Mouse (Mus musculus) layer of hippocampus, postnatal 14 days (tissue): ENCODE data around the gene 3110009E18Rik. TPM values are rescaled to one million over a fixed set of nuclear protein-coding genes. Genes with fewer than 3 reads are reported as not detected.
A peak's percentile ranks its signal among the peaks of the same experiment; 100 is the strongest.

Experiments
- DNase-seq, 2 experiments: peaks; one replicate each; pipeline ENCODE4 v3.0.0; 2021 to 2022; ENCODE audit warnings: low spot score in 2 of 2, mixed read lengths in 1 of 2
- long read RNA-seq, 2 experiments: library from polyadenylated mRNA; stranded (forward); transcript quantifications; one replicate each; pipeline ENCODE4 v2.0.0; 2021
- total RNA-seq, 2 experiments: library from RNA; stranded (reverse); gene quantifications; 2 replicates each; pipeline ENCODE4 v1.2.3; 2021

3110009E18Rik gene
- total RNA-seq, result 1 to 10 TPM; 7.3 to 8.6 TPM
- long read RNA-seq, experiment 1, partial matches to known transcripts, result 0 of 5 reads
- long read RNA-seq, experiment 1, other reads (novel, unspliced or antisense), result 2 of 5 reads
- long read RNA-seq, experiment 2, partial matches to known transcripts, result 1 of 8 reads
- long read RNA-seq, experiment 2, other reads (novel, unspliced or antisense), result 2 of 8 reads

- peak; percentile 95 to 99 for DNase-seq
Measured at GRCm38 (mm10) chr1:120120969-120121811, at the start of gene 3110009E18Rik, which contains the start of gene Dbi. Gene 3110009E18Rik, plus strand, starts transcription at chr1:120121187. Gene Dbi, minus strand, starts transcription at chr1:120121078.

- DNase-seq, result peak in 1 of 2 experiments; percentile 9
Measured at GRCm38 (mm10) chr1:120072900-120073299, 48.1 kb upstream of the 3110009E18Rik start.

GRCm38 (mm10) chr1:120073519-120074306 lies 47.3 kb upstream of the 3110009E18Rik start, which contains the start of gene Tmem37:
Gene Tmem37, minus strand, starts transcription at chr1:120074074.
- peak; percentile 25 to 33 for DNase-seq

- no peak for DNase-seq
Measured at GRCm38 (mm10) chr1:120074307-120074702, 46.7 kb upstream of the 3110009E18Rik start.

- no peak for DNase-seq
Measured at GRCm38 (mm10) chr1:120074931-120075330, 46.1 kb upstream of the 3110009E18Rik start.

- DNase-seq, result peak in 1 of 2 experiments; percentile 9
Measured at GRCm38 (mm10) chr1:120075507-120075906, 45.5 kb upstream of the 3110009E18Rik start.

GRCm38 (mm10) chr1:120077746-120078410 lies 43.1 kb upstream of the 3110009E18Rik start:
- no peak for DNase-seq

GRCm38 (mm10) chr1:120080632-120081031 lies 40.4 kb upstream of the 3110009E18Rik start:
- no peak for DNase-seq

- no peak for DNase-seq
Measured at GRCm38 (mm10) chr1:120082957-120083585, 37.9 kb upstream of the 3110009E18Rik start.

- DNase-seq, result no peak
Measured at GRCm38 (mm10) chr1:120083921-120084517, 37.0 kb upstream of the 3110009E18Rik start.

GRCm38 (mm10) chr1:120085696-120086095 lies 35.3 kb upstream of the 3110009E18Rik start:
- DNase-seq, result no peak

GRCm38 (mm10) chr1:120086644-120087043 lies 34.3 kb upstream of the 3110009E18Rik start:
- DNase-seq, result no peak

- DNase-seq, result no peak
Measured at GRCm38 (mm10) chr1:120089180-120089579, 31.8 kb upstream of the 3110009E18Rik start.

- no peak for DNase-seq
Measured at GRCm38 (mm10) chr1:120090880-120091570, 30.0 kb upstream of the 3110009E18Rik start.

- DNase-seq, result peak; percentile 79 to 90
Measured at GRCm38 (mm10) chr1:120093482-120094134, 27.4 kb upstream of the 3110009E18Rik start.

GRCm38 (mm10) chr1:120094920-120095319 lies 26.1 kb upstream of the 3110009E18Rik start:
- no peak for DNase-seq

GRCm38 (mm10) chr1:120098327-120098726 lies 22.7 kb upstream of the 3110009E18Rik start:
- peak; percentile 56 to 74 for DNase-seq

- peak in 1 of 2 experiments; percentile 13 for DNase-seq
Measured at GRCm38 (mm10) chr1:120099483-120099882, 21.5 kb upstream of the 3110009E18Rik start.
